Mouse (Mus musculus): ENCODE measurements around the gene Dusp28.

Dusp28 gene

DNA sequence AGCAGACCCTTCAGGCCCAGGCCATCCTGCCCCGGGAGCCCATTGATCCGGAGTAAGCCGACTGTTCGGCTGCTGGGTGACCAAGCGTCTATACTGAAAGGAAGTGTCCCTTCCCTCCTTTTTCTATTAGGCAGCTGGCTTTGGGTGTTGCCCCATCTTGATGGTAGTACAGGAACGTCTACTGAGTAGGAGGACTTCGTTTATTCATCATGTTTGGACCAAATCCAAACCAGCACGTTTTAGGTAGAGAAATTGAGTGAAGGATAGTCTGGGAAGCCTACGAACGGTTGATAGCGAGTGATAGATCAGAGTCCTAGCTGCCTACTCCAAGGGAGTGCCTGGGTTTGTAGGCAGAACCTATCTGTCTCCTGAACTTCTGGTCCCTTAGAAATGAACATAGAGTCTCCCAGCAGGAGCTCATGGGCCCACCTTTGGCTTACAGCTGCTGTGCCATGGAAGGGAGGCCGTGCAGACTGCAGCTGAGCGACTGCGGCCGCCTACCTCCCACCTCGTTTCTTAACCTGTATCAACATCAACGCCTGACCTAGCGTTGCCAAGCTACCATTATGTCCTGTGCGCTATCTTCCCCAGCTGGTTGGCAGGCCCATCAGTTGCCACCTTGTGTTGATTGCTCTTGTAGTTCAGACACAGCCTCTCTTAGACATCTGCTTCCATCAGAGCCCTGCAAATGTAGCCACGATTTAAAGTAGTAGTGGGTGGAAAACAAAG, 1.0 kb downstream of the Dusp28 start:
- DNase-seq (ENCODE audit: low spot score in 2 of 2) = no peak

DNA sequence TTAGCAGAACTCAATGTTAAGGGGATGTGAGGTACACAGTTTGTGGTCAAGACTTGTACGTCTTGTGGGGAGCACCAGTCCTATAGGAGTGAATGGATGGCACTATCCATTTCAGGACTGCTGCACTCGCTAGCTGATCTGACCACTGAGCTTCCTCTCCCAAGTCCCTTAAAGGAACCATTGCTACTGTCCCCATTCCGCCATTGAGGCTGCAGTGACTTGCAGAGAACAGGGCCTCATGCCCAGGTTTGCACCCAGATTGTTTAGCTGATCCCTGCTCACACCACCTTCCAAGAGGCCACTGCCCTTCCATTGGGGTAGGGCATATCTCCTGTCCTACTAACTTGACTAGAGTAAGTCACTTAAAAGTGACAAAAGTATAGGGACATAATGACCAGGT, 1.9 kb downstream of the Dusp28 start:
- no peak for DNase-seq (ENCODE audit: low spot score in 2 of 2)

DNA sequence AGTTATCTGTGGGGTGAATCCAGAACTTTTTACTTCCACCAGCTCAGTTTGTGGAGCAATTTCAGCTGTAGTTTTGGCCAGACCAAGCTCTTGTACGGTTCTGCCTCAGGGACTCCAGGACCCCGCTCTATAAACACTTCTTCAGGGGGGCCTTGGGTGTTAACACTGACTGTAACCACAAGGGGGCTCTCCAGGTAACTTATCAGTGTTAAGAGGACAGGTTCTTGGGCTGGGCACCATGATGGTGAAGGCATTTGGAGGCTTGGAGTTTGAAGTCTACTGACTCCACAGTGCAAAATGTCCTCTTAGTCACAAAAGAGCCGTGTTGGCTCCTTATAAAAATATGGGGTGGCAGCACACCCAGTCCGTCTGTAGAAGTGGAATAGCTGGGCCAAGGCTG, 2.3 kb downstream of the Dusp28 start:
- no peak for DNase-seq (ENCODE audit: low spot score in 2 of 2)

DNA sequence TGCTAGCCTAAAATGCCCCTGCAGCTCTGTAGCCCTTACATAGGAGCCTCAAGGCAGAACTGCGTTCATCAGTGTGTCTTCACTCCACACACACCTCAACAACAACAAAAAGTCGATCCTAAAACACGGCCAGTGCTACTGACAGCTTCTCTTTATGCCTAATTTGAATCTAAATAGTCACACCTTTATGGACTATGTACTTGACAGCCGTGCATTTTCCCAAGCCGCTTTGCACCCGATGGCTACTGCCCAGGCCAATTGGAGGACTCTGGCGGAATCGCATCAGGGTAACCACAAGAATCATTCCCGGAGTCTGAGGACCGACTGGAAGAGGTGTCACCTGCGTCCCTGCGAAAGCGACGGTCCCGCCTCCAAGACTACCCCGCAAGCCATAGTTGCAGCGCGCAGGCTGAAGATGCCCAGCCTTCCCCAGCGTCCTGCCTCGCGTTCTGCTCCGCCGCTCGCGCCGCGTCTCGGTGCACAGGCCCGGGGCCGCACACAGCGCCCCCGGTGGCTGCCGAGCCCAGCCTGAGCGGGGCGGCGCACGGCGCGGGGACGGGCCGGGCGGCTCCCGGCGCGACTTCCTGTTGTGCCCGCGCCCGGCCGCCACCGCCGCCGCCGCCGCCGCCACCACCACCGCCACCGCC, 3.6 kb downstream of the Dusp28 start, which contains the start of gene Rnpepl1:
Gene Rnpepl1, plus strand, starts transcription at position 545 of the 647 bp plus-strand sequence.
- peak; percentile 67 to 70 for DNase-seq (ENCODE audit: low spot score in 2 of 2)

DNA sequence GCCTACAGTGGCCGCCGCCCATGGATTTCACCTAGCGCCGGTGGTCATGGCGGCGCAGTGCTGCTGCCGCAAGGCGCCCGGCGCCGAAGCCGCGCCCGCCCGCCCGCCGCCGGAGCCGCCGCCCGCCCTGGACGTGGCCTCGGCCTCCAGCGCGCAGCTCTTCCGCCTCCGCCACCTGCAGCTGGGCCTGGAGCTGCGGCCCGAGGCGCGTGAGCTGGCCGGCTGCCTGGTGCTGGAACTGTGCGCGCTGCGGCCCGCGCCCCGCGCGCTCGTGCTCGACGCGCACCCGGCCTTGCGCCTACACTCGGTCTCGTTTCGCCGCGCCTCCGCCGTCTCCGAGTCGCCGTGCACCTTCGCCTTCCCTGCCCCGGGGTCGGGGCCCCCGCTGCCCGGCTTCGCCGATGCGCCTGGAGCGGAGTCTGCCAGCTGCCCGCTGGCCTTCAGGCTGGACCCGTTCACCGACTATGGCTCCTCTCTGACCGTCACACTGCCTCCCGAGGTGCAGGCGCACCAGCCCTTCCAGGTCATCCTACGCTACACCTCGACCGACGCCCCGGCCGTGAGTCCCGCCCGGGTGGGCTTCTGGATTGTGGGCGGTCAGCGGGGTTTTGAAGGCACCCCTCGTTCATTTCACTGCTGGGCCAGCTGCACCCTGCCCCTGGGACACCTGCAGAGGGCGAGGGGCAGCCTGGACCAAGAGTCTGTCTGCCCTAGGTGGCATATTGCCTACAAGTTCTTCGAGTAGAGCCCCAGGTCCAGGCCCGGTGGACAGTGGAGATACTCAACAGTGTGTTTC, 4.3 kb downstream of the Dusp28 start:
- DNase-seq (ENCODE audit: low spot score in 2 of 2) = peak; percentile 35 to 72

DNA sequence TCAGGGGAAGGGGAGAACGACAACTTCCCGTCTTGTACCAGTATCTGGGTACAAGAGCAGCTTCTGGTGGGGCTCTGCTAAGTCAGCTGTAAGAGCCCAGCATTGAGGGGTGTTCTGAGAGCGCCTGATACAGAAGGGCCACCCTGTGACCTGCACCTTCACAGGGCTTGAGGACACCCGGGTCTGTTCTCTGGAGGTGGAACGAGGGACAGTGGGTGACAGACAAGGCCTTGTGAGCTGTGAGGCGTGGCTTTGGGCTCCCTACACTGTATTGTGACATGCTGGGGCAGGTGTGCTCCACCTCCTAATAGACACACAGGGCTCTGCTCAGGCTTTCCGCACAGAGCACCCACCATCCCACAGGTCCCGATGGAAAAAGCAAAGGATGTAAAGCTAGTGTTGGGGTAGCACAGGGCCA, 4.9 kb downstream of the Dusp28 start:
- peak; percentile 40 to 49 for DNase-seq (ENCODE audit: low spot score in 2 of 2)

DNA sequence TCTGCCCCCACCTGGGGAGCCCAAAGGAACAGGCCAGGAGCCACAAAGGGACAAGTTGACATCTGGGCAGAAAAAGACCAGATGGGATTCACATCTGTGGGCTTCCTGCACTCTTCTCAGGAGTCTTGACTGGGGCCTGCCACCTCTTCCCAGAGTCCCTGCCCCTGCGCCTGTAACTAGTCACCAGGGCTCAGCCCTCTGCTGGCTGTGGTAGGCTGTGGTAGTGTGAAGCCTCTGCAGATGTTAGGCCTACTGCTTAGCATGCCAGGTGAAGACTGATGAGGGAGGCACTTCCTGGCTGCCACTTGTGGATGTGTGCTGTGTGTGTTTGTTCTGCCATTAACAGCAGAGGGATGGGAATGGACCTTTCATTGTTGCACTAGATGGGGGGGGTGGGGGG, 5.5 kb downstream of the Dusp28 start:
- DNase-seq (ENCODE audit: low spot score in 2 of 2) = no peak

DNA sequence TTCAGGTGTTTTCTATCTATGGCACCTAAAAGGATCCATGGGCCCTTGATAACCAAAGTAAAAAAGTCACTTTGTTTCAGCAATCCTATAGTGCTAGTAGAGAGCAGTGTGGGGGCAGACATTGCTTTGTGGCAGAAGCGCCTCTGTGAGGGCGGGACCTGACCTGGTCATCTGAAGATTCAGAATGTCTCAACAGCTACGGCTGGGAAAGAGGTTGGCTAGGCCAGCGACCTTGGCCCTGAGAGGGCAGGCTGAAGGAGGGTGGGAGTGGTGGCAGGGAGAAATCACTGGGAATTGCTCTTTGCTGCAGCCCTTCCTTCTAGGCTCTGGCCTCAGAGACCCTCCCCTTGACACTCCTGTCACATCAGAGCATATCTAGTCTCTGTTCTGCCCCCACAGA, 7.5 kb downstream of the Dusp28 start:
- DNase-seq (ENCODE audit: low spot score in 2 of 2) = no peak

DNA sequence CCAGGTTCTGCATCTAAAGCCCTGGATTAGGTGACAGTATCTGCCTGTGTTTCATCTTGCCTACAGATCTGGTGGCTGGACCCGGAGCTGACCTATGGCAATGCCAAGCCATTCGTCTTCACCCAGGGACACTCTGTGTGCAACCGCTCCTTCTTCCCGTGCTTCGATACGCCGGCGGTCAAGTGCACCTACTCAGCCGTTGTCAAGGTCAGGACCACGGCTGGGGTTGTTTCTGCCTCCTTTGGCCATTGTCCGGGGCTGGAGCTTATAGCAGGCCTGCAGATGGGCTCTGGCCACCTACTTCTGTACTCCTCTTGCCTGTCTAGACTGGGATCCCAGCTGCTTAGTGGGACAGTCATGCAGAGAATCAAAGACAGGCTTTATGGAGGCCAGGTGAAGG, 8.2 kb downstream of the Dusp28 start:
- DNase-seq (ENCODE audit: low spot score in 2 of 2) = no peak

DNA sequence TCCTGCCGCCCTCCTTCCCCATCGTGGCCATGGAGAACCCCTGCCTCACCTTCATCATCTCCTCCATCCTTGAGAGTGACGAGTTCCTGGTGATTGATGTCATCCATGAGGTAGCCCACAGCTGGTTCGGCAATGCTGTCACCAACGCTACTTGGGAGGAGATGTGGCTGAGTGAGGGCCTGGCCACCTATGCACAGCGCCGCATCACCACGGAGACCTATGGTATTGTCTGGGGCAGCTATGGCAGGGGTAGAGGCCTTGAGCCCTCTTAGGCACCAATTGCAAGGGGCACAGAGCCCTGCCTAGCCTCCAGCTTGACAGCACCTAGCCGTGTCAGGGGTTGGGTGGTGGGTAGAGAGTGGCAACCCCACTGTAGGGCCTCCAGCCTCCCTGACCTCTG, 9.9 kb downstream of the Dusp28 start:
- no peak for DNase-seq (ENCODE audit: low spot score in 2 of 2)

DNA sequence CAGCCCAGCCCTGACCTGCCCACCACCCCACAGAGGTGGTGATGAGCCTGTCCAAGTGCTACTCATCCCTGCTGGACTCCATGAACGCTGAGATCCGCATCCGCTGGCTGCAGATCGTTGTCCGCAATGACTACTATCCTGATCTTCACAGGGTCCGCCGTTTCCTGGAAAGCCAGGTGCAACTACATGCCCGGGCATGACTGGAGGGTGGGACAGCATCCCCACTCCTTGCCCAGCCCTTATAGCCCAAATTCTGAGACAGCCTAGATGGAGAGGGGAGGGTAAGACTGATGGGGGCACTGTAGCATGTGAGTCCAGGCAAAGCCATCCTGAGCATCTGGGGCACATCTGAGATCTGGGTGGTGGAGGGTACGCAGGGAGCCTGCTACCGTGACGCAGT, 12.4 kb downstream of the Dusp28 start:
- no peak for DNase-seq (ENCODE audit: low spot score in 2 of 2)

DNA sequence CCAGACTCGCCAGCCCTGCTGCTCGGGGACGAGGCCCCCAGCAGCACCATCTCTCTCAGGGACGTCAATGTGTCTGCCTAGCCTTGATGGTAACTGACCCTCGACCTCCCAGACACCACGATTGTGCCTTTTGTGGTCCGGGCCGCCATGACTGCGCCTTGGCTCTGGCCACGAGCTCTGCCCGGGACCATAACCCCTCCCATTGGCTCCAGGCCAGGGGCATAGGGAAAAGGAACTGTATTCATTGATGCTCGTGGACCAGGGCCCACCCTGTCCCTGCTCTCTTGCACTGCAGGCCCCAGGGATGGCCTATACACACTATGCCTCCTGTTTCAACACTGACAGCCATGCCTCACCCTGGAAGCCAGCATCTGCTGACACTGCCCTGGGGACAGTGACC, 13.0 kb downstream of the Dusp28 start:
- no peak for DNase-seq (ENCODE audit: low spot score in 2 of 2)

DNA sequence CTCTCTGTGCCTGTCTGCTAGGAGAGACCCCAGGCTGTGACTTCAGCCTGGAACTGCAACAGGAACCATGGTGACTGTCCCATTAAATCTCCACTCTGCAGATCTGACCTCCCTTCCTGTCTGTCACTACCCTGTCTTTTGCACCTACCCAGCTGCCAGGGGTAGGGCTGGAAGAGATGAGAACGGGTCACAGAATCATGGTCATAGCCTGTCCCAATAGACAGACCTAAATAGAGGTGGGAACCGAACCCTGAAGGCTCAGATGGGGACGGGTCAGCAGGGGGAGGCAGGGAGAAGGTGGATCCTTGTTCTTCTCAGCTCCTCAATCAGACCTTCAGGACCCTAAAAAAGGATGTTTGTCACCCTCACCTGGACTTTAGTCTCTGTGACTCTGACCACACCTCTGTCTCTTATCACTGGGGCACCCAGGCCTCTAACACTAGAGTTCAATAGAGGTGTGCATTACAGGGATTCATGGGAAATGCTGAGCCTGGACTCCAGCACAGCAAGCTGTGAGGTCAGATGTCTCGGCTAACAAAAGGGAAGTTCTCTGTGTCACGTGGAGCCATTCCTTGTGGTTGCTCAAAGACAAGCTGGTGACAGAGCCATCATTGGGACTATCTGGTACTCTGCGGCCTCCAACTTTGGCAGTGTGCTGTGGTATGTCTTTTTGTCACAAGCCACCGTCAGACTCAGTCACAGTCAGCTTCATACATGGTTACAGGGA, 13.9 kb downstream of the Dusp28 start:
- no peak for DNase-seq (ENCODE audit: low spot score in 2 of 2)

DNA sequence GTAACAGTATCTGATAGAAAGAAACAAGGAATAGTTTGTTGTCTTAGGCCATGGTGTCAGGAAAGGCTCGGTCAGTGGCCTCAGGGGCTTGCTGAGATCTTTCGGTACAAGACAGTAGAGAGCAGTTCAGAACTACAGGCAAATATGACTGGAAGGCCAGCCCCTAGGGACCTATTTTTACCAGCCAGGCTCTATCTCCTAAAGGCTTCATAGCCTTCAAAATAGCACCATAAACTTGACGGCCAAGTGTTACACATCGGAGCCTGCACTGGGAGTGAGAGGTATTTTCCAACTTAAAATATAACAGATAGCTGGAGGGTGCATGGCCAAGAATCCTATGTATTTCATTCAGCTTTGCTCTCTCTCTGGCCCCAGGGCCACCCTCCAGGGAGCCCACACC, 14.7 kb downstream of the Dusp28 start:
- DNase-seq (ENCODE audit: low spot score in 2 of 2) = no peak

DNA sequence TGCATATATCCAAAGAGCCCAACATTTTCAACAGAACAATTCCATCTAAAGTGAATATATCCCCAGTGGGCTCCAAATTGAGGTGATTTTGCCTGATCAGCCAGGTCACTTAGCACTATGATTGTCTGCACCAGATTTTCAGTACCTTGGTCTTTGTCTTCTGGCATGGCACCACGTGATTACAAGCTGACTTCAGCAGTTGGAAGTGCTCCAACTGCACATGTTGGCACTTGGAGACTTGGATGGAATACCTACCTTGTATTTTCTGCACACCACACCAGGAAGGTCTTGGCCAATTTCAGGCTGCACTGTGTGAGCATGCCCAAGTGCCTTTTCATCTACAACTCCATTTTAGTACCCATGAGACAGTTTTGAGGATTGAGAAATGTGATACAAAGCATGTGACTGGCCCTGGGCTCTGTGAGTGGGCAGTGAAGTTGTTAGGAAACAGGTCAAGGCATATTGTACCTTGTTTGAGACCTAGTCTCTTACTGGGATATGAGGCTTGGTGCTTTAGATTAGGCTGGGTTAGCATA, 23.5 kb downstream of the Dusp28 start:
- DNase-seq (ENCODE audit: low spot score in 2 of 2) = no peak

DNA sequence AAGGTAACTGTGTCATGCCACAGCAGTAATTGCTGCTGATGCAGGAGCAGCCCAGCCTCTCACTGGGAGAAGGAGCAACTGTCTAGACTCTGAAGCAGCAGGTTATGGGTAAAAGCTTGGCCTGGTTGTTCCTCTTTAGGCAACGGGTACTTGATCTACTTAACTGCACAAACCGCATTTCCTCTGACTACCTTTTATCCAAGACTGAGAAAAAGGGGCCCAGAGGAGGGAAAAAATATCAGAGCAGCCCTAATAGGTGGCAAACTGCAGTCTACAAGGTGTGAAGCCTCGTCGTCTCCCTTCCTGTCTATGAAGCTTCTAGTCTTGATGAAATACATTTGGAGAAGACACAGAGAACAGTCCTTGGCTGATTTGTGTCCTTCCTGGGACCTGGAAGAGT, 26.8 kb downstream of the Dusp28 start:
- no peak for DNase-seq (ENCODE audit: low spot score in 2 of 2)

DNA sequence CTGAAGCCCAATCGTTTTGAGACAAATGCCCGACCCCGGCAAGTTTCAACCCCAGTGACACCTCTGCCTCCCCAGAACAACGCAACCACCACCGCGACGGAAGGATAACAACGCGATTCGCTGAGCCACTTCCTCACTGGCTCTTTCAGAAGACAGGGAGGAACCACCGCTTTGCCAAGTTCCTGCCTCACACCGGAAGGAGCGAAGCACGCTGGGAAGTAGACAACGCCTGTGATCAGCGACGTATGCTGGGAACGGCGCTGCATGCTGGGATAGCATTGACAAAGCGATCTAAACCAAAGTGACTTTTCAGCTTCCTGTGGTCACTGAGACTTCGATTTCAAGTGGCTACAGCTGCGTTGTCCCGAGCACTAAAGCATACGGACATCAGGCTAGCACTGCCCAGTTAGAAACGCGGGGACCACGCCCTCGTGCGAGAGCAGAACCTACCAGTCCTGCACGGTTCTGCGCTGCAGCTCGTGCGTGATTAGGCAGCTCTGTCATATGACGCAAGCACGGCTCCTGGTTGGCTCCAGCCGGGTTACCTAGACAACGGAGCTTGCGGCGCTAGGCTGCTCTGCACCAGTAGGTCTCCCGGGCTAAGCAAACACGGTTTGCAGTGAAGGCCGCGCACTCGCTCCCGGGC, 27.5 kb downstream of the Dusp28 start, which contains the start of gene Capn10:
Gene Capn10, plus strand, starts transcription at position 195 of the 646 bp plus-strand sequence.
- peak; percentile 89 to 90 for DNase-seq (ENCODE audit: low spot score in 2 of 2)

DNA sequence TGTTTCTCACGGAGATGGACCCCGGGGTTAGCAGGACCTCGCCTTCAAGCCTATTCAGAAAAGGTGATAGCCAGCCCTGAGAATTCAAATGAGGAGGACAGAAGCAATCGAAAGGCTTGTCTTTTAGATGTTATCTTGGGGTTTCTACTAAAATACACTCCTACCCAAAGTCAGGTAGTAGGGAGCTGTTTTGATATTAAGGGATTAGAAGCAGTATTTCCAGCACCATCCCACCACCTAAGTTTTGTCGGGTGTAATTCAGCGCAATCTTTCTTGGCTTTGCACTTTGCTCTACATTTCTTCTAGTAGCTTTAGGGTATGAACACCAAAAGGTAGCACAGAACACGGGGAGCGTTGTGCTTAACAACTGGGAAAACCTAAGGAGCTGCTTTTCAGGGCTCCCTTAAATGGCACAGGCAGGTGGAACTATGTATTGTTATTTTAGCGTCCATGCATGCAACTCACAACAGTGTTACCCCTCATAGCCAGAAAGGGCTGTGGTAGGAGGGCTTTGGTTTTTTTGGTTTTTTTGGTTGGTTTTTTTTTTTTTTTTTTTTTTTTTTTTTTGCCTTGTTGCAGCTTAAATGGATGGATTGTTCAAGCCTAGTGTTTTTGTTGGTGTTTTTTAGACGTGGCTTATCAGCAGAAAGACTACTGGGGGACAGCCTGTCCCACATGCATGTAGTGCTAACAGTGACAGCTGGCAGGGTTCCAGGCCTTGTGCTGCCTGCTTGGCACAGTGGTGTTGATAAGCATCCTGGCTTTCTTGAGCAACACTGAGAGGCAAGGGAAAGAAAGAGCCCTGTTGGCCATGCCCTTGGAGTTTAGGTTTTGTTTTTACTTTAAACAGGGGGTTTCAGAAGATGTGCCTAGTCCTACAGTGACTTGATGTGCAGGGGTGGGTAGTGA, 28.5 kb downstream of the Dusp28 start:
- no peak for DNase-seq (ENCODE audit: low spot score in 2 of 2)

DNA sequence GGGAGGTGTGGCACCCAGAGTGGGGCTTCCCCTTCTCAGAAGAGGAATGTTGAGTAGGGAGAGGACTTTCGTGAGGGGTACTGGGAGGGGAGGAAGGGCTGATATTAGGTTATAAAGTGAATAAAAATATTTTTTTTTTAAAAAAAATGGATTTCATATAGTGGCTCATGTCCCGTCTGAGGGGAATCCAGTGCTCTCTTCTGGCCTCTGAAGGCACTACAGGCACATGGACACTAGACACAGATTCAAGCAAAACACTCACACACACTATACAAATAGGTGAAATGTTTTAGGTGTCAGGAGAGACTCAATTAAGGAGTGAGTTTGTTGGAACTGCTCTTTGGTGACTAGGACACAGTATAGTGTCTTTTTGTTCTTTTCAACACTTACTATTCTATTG, 29.2 kb downstream of the Dusp28 start:
- no peak for DNase-seq (ENCODE audit: low spot score in 2 of 2)

DNA sequence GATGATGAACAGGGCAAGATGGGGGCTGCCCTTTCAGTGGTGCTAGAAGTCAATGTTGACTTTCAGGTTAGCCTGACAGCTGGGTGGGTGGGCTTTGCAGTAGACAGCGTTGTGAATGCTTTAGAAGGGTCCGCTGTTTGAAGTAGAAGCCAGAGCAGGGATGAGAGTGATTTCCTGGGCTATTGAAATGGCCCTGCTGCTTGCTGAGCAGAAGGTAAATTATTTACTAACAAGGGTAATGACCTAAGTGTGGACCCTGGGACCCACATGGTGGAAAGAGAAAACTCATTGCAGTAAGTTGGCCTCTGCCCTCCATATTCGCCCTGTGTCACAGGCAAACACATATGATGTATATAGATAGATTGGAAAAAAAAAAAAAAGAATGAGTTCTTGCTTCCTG, 29.7 kb downstream of the Dusp28 start:
- no peak for DNase-seq (ENCODE audit: low spot score in 2 of 2)

Data from urinary bladder, adult 18-20 months (tissue).